Mouse (Mus musculus) myocyte (in vitro differentiated cells): ENCODE results near the gene Asxl1. TPM values are rescaled to one million over a fixed set of nuclear protein-coding genes. Genes with fewer than 3 reads are reported as not detected.

Experiments used
- H3K27me3 ChIP-seq: one replicate; pipeline ENCODE4 v1.6.1; 2011; ENCODE audit not compliant: control insufficient read depth, insufficient read depth, insufficient read length
- H3K36me3 ChIP-seq: one replicate; pipeline ENCODE4 v1.6.1; 2011; ENCODE audit not compliant: control insufficient read depth, insufficient read depth
- H3K4me2 ChIP-seq: one replicate; pipeline ENCODE4 v1.6.1; 2011; ENCODE audit warnings: low read depth, control low read depth
- H3K4me3 ChIP-seq: one replicate; pipeline ENCODE4 v1.5.1; 2011; ENCODE audit warnings: mild to moderate bottlenecking, control low read depth, moderate library complexity
- H3K79me2 ChIP-seq: one replicate; pipeline ENCODE4 v1.6.1; 2011; ENCODE audit not compliant: control insufficient read depth, insufficient read depth
- H3ac ChIP-seq: one replicate; pipeline ENCODE4 v1.6.1; 2011; ENCODE audit not compliant: control insufficient read depth, insufficient read length
- CEBPB ChIP-seq: IDR thresholded peaks from 2 replicates; pipeline ENCODE4 v1.6.1; 2011; ENCODE audit warnings: mild to moderate bottlenecking, moderate library complexity; ENCODE audit not compliant: poor library complexity, insufficient read depth, severe bottlenecking
- E2F4 ChIP-seq: IDR thresholded peaks from one replicate; pipeline ENCODE4 v1.6.1; 2011; ENCODE audit warnings: mild to moderate bottlenecking, control low read depth, moderate library complexity; ENCODE audit not compliant: insufficient read depth
- MAX ChIP-seq: IDR thresholded peaks from one replicate; pipeline ENCODE4 v1.6.1; 2011; ENCODE audit warnings: low read depth, mild to moderate bottlenecking, control low read depth
- MYOD1 ChIP-seq, 3 experiments: IDR thresholded peaks; one replicate each; pipeline ENCODE4 v1.6.1; 2011; ENCODE audit warnings: control low read depth in 2 of 3, low read depth in 2 of 3, mild to moderate bottlenecking in 2 of 3, moderate library complexity in 1 of 3; ENCODE audit not compliant: insufficient read length in 2 of 3, control insufficient read depth in 1 of 3
- MYOG ChIP-seq, 3 experiments: IDR thresholded peaks; one replicate each; pipeline ENCODE4 v1.6.1; 2011; ENCODE audit warnings: control low read depth in 2 of 3, low read depth in 2 of 3, mild to moderate bottlenecking in 2 of 3; ENCODE audit not compliant: insufficient read length in 2 of 3, control insufficient read depth in 1 of 3, insufficient read depth in 1 of 3
- POLR2A ChIP-seq: IDR thresholded peaks from one replicate; pipeline ENCODE4 v1.6.1; 2011; ENCODE audit warnings: low read depth, mild to moderate bottlenecking, control low read depth, moderate library complexity; ENCODE audit not compliant: insufficient read length
- POLR2AphosphoS2 ChIP-seq: IDR thresholded peaks from one replicate; pipeline ENCODE4 v1.6.1; 2011; ENCODE audit warnings: low read depth, control low read depth; ENCODE audit not compliant: insufficient read length
- REST ChIP-seq: IDR thresholded peaks from one replicate; pipeline ENCODE4 v1.6.1; 2011; ENCODE audit warnings: mild to moderate bottlenecking, control low read depth, moderate library complexity; ENCODE audit not compliant: insufficient read depth, insufficient read length
- SRF ChIP-seq: IDR thresholded peaks from one replicate; pipeline ENCODE4 v1.6.1; 2011; ENCODE audit warnings: low read depth; ENCODE audit not compliant: control insufficient read depth, insufficient read length
- TCF12 ChIP-seq: IDR thresholded peaks from one replicate; pipeline ENCODE4 v1.6.1; 2011; ENCODE audit warnings: mild to moderate bottlenecking, control low read depth; ENCODE audit not compliant: poor library complexity, insufficient read depth, severe bottlenecking
- TCF3 ChIP-seq: IDR thresholded peaks from one replicate; pipeline ENCODE4 v1.6.1; 2011; ENCODE audit warnings: low read depth, control low read depth; ENCODE audit not compliant: insufficient read length
- USF1 ChIP-seq: IDR thresholded peaks from one replicate; pipeline ENCODE4 v1.6.1; 2011; ENCODE audit warnings: low read depth, mild to moderate bottlenecking, control low read depth, moderate library complexity
- polyA plus RNA-seq: library from polyadenylated mRNA; unstranded; fragments of >200 nt; fragmentation: generic; extraction: Trizol; gene quantifications from one replicate; pipeline ENCODE4 v1.2.1, GENCODE M21; 2012; ENCODE audit warnings: missing spikeins

Asxl1 gene
- polyA plus RNA-seq, 1 experiment = 15.4 TPM

DNA sequence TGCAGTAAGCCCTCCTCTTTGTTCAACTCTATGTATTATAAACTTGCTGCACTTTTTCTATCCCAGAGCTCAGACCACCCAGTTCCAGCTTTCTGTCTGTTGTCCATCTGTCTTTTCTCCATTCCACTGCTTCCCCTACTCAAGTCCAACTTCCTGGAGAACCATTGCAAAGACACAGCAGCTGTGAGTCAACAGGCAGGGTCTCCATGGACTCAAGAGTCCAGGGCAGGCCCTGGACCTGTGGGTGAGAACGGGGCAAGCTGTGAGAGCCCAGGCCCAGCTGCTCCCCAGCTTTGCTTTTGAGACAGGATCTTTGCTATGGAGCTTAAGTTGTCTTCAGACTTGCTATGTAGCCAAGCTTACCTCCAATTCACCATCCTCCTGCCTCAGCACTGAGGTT, 84.9 kb downstream of the Asxl1 start:
- H3K4me2 ChIP-seq = no peak overlapping the region
- H3ac ChIP-seq = no peak overlapping the region
- TF ChIP-seq CEBPB (no peak), E2F4 (no peak), REST (no peak), MYOD1 (IDR thresholded peaks at IDR 0.05; ENCODE audit: control insufficient read depth in 1 of 3, insufficient read length in 2 of 3, low read depth in 2 of 3) (no peak), USF1 (no peak), TCF3 (no peak), TCF12 (no peak), MAX (no peak), MYOG (IDR thresholded peaks at IDR 0.05; ENCODE audit: control insufficient read depth in 1 of 3, insufficient read depth in 1 of 3, insufficient read length in 2 of 3, low read depth in 2 of 3) (no peak), POLR2A (no peak), SRF (no peak), POLR2AphosphoS2 (no peak)
- H3K79me2 ChIP-seq = no peaks in the 10 kb centered on the region
- no peaks in the 10 kb centered on the region for H3K36me3 ChIP-seq
- H3K4me3 ChIP-seq = no peak overlapping the region
- no peaks in the 10 kb centered on the region for H3K27me3 ChIP-seq

DNA sequence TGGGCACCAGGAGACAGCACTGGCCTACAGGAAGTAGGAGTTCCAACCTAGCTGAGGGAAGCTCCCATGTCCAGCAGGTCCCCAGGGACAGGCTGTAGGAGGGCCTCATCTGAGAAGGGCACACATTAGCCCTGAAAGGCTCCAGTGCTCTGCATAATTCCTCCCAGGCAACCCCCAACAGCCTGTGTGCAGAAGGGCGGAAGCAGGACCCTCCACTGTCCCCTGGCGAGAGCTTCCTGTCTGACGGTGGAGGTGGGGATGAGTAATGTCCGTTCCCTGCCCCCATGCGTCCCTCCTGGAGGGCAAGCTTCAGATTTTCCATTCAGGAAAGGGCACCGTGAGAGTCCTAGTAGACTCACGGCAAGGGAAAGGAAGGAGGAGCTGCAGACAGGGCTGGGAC, 86.9 kb downstream of the Asxl1 start:
- no peaks in the 10 kb centered on the region for H3K36me3 ChIP-seq
- no peak for TF ChIP-seq USF1
- TF ChIP-seq MYOG (IDR thresholded peaks at IDR 0.05; ENCODE audit: control insufficient read depth in 1 of 3, insufficient read depth in 1 of 3, insufficient read length in 2 of 3, low read depth in 2 of 3) = no peak
- TF ChIP-seq TCF3 = no peak
- no peak for TF ChIP-seq SRF
- no peak for TF ChIP-seq POLR2AphosphoS2
- no peak for TF ChIP-seq TCF12
- no peak for TF ChIP-seq E2F4
- TF ChIP-seq POLR2A = no peak
- TF ChIP-seq MYOD1 (IDR thresholded peaks at IDR 0.05; ENCODE audit: control insufficient read depth in 1 of 3, insufficient read length in 2 of 3, low read depth in 2 of 3) = no peak
- no peak for TF ChIP-seq MAX
- TF ChIP-seq CEBPB = no peak
- no peak for TF ChIP-seq REST
- H3ac ChIP-seq = no peak overlapping the region
- no peaks in the 10 kb centered on the region for H3K79me2 ChIP-seq
- H3K4me3 ChIP-seq = no peak overlapping the region
- H3K4me2 ChIP-seq = peak overlapping the region; percentile 6
- no peaks in the 10 kb centered on the region for H3K27me3 ChIP-seq

DNA sequence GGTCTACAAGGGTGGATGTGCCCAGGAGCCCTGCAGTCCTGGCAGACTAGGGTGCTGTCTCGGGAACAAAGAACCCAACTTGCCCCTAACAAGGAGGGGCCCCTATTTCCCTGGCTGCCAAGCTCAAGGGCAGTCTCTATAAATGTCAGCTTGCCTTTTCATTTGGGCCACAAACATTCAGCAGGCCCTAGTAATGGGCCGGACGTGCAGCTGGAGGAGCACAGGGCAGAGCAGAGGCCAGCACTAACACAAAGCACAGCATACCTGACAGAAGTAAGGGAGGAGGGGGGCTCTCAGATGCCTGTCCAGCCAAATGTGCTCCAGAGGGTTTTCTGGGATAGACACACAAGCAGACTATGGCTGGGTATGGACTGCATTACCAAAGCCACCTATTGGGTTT, 88.2 kb downstream of the Asxl1 start:
- H3ac ChIP-seq = no peak overlapping the region
- no peaks in the 10 kb centered on the region for H3K27me3 ChIP-seq
- H3K79me2 ChIP-seq = no peaks in the 10 kb centered on the region
- H3K4me2 ChIP-seq = no peak overlapping the region
- TF ChIP-seq POLR2A = no peak
- no peak for TF ChIP-seq REST
- no peak for TF ChIP-seq MYOD1 (IDR thresholded peaks at IDR 0.05; ENCODE audit: control insufficient read depth in 1 of 3, insufficient read length in 2 of 3, low read depth in 2 of 3)
- no peak for TF ChIP-seq USF1
- TF ChIP-seq POLR2AphosphoS2 = no peak
- no peak for TF ChIP-seq MAX
- no peak for TF ChIP-seq TCF3
- no peak for TF ChIP-seq CEBPB
- no peak for TF ChIP-seq SRF
- TF ChIP-seq TCF12 = no peak
- no peak for TF ChIP-seq MYOG (IDR thresholded peaks at IDR 0.05; ENCODE audit: control insufficient read depth in 1 of 3, insufficient read depth in 1 of 3, insufficient read length in 2 of 3, low read depth in 2 of 3)
- TF ChIP-seq E2F4 = no peak
- H3K36me3 ChIP-seq = no peaks in the 10 kb centered on the region
- H3K4me3 ChIP-seq = no peak overlapping the region

DNA sequence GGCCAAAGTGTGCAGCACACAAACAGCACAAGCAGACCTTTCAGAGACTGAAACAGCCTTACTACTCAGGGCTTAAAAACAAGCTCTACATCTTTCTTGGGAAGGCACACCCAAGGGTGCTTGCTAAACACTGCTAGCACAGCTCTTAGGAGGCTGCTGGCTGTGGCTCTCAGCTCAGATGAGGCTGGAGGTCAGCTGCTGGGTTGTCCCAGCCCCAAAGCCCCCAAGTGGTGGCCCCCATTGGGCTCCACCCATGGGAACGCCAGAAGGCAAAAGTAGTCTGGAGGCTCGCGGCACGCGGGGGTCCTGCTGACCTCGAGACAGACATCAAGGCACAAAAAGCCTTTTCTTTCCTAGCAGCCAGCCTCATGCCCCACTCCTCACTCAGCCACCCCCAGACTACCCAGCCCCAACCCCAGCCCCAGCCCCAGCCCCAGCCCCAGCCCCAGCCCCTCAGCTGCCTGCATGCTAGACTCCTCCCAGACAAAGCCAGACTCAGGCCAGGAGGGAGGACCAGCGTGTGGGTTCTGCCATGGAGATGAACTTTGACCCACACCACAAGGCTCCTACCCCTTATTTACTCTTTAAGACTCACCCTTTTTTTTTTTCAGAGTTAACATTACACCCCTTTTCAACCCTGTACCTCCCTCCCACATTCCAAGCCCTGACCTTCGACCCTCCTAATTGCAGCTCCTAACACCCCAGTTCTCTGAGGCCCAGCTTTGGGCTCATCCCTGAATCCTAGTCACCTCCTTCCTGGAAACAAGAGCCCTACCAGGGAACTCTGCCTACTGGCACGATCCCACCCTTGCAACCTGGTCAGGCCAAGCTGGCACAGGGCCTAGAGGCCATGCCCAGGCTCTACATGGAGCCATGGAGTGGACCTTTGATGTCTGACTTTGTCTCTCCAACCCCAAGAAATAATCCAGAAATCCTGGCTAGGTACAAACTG, 89.5 kb downstream of the Asxl1 start:
- Histone ChIP-seq H3K4me3 (no peak overlapping the region), H3K4me2 (no peak overlapping the region), H3K27me3 (no peaks in the 10 kb centered on the region), H3K36me3 (no peaks in the 10 kb centered on the region), H3K79me2 (no peaks in the 10 kb centered on the region), H3ac (no peak overlapping the region)
- no peak for TF ChIP-seq MAX
- TF ChIP-seq USF1 = no peak
- TF ChIP-seq POLR2A = no peak
- TF ChIP-seq REST = no peak
- no peak for TF ChIP-seq CEBPB
- TF ChIP-seq TCF12 = no peak
- no peak for TF ChIP-seq POLR2AphosphoS2
- TF ChIP-seq SRF = no peak
- no peak for TF ChIP-seq E2F4
- no peak for TF ChIP-seq MYOD1 (IDR thresholded peaks at IDR 0.05; ENCODE audit: control insufficient read depth in 1 of 3, insufficient read length in 2 of 3, low read depth in 2 of 3)
- TF ChIP-seq MYOG (IDR thresholded peaks at IDR 0.05; ENCODE audit: control insufficient read depth in 1 of 3, insufficient read depth in 1 of 3, insufficient read length in 2 of 3, low read depth in 2 of 3) = no peak
- no peak for TF ChIP-seq TCF3
